Mouse (Mus musculus) embryo, embryonic 10 days (tissue): ENCODE data around the gene Arhgef28.
"Not testable (repeated sequence)": the region's sequence is repeated elsewhere in the genome, so short reads cannot be mapped to it uniquely, and the experiment has no call there.

ENCODE experiments used
- DNase-seq: peaks from one replicate; pipeline ENCODE4 v3.0.0-alpha.2; 2015; ENCODE audit warnings: low spot score

The Arhgef28 gene

DNA sequence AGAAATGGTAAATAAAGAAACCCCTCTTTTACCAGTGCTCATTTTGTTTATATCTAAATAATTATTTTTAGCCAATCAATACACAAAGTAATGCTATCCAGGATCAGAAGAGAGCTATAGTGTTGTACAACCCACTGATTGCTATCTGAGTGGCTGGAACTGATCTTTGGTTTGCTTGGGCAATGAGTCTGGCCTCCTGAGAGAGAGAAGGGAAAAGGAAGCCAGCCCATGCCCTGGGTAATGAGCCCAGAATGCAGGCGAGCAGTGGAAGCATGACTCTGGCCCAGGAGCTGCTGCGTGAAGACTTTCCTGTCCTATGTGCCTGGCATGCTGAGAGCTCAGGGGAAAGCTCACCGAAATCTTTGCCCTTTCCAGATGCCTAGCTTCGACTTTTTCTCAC is 83.5 kb downstream of the Arhgef28 start:
- no peak for DNase-seq

DNA sequence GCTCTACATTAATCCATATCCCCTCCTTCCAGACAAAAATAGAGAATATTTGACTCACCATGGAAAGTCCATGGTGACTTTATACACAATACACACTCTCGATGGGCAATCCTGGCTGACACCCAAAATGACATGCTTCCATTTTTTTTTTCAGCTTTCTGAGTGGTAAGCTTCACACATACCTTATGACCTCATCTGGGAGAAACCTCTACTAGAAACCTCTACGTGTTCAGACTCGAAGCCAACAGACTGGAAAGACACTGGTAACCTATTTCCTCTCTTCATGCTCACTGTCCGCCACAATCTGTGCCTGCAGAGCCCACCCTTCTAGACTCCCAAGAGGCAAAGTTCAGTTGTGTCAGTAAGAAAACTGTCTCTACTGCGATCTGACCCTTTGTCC is 84.2 kb downstream of the Arhgef28 start:
- no peak for DNase-seq

DNA sequence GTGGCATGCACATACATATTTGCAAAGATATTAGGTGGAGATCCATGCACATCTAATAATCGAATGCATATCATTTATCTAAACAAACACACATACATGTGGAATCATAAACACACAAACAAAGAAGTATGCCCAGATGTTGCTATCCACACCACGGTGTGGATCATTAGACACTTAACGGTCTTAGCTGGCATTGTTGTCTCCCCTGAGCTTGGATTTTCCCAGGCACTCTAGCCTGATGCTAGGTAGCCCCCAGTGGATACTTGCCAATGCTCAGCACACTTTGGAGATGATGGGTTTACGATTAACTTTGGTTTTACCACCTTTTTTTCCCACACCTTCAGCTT is 85.1 kb downstream of the Arhgef28 start:
- DNase-seq: no peak

DNA sequence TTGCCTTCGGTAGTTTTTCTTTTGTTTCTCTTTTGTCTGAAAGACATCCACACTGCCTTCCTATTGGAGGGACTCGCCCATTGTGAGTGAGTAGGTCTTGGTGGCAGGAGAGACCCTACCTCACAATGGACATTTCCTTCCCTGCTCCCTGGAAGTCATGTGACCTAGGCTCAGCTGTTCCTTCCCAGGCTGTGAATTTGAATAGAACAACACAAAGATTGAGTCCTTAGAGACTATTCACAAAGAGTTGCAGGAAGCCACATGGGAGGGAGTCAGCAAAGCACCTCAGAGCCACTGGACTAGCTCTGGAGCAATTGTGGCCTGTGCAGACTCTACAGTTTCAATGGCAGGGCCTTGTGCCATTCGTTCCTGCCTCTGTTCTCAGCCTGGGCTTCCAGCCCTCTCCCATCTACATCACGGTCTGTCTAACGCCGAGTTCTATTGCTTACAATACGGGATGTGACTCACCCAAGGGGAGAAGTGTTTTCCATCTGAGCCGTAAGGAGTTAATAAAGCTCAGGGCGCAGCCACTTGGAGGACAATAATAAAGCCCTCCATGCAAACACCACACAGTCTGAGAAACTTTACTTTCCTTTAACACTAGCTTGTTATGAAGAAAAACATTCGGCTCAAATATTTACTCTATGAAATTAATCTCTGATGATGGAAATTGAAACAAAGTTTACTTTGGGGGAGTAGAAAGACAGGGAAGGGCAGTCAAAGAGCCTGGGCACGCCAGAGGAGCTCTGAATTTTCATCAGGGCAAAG is 85.7 kb downstream of the Arhgef28 start:
- no peak for DNase-seq

- DNase-seq: no peak
Measured at GRCm38 (mm10) chr13:98118291-98118690, 87.9 kb downstream of the Arhgef28 start.

DNA sequence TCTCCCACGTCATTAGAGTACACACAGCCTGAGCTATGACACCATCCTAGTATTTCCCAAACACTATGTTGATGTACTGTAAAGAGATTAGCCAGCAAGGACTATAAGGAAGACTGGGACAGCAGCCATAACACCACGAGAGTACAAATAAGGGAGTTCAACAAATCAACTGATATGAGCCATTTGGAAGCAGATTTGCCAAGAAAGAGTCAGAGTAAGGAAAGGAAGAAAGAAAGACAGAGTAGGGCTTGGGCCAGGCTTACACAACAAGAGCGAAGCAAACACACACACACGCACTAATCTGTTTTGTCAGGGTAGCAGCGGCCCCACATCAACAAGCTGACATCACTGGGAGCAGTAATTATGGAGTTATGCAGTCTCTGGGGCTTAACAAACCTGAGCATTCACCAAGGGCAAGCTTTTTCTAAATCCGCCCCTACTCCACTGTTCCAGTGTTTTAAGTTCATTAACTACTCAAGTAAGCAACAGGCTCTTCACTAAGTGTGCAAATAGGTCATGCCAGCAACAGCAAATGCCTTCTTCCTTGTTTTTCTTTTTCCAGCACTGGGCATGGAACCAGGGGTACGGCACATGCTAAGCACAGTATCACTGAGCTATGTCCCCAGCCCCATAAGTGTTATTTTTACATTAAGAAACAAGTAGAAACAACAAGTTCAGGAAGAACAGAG is 88.5 kb downstream of the Arhgef28 start:
- DNase-seq: no peak

- no peak for DNase-seq
Measured at GRCm38 (mm10) chr13:98115650-98116049, 90.6 kb downstream of the Arhgef28 start.

GRCm38 (mm10) chr13:98115051-98115450 is 91.2 kb downstream of the Arhgef28 start:
- no peak for DNase-seq

DNA sequence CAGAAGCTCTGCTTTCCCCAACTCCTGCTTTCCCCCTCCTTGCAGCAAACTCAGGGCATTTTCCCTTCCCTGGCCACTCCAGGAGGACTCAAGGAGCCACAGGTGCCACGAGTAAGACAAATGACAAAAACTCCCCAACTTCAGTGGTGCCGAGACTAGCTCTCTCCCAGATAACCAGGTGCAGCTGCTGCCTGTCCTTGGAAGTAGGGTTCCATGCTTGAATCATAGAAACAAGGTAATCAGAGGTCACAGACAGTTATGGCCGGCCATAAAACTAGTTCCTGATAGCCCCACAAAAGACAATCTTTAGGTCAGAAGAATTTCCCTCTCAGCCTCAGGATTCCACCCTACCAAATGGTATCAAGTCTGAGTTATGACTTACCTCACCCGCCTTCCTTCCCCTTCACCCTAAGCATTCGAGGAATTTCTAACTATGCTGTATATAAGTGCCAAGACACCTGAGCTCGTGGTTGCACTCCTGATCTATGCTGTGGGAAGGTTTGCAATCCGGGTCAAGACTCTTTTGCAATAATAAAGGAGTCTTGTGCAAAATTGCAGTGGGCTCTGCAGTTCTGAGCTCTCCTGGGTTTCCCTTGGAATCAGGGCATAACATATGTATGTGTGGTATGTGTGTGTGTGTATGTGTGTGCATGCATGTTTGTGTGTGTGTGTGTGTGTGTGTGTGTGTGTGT is 93.3 kb downstream of the Arhgef28 start:
- DNase-seq: no peak

DNA sequence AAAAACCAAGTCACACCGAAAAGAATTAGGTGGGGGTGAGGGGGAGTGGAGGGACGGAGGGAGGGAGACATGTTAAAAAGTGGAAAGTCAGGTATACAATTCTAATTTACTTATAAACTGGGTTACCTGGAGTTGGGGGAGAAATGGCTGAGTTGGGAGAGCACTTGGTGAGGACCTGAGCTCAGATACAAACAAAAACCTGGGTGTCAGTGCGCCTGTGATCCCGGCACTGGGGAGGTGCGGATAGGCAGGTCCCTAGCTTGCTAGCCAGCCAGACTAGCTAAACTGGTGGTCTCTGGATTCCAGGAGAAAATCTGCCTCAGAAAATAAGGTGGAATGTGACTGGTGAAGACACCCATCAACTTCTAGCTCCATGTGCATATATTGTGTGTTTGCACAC is 94.7 kb downstream of the Arhgef28 start:
- DNase-seq: no peak

DNA sequence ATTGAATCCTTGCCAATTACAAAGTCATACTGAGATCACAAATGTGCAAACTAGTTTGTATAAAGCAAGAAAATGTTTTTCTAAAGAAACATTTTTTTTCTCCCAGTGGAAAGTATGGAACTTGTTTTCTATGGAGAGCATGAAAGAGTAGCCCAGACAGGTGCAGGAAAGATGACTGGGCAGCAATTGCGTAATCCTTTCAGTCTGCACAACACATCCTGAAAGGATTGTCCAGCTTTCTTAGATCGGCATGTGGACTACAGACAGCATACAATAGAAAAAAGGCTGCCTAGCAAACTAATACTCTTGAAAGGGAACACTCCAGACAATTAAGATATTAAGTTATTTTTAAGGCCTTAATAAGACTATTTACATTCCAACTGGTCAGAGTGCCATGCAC is 95.2 kb downstream of the Arhgef28 start:
- DNase-seq: no peak

DNA sequence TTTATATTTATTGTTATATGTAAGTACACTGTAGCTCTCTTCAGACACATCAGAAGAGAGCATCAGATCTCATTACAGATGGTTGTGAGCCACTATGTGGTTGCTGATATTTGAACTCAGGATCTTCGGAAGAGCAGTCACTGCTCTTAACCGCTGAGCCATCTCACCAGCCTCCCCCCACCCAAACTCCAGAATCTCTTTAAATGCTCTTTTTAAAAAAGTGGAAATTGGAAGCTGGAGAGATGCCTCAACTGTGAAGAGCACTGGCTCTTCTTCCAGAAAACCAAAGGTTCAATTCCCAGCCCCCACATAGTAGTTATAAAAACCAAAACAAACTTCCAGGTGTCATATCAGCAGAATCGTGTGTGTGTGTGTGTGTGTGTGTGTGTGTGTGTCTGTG is 97.8 kb downstream of the Arhgef28 start:
- DNase-seq: not testable (repeated sequence)

GRCm38 (mm10) chr13:98107621-98108020 is 98.6 kb downstream of the Arhgef28 start:
- DNase-seq: no peak

DNA sequence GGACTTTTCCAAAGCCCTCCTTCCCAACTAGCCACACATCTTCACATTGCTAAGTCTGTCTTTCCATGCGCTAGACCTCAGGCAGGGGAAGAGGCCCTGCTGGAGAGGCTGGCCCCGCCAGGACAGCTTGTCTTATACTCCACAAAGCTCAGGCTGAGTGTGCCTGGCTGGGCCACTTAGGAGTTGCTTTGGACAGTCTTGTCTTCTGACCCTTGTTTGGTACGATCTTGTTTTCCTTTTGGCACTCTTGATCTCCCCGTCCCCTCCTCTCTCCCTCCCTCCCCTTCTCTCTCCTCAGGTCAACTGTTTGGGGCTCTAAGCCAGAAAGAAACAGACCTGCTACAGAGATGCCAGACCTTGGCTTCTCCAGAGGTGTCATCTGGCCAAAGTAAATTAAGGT is 110.3 kb downstream of the Arhgef28 start:
- no peak for DNase-seq

GRCm38 (mm10) chr13:98094332-98094731 is 111.9 kb downstream of the Arhgef28 start:
- no peak for DNase-seq

DNA sequence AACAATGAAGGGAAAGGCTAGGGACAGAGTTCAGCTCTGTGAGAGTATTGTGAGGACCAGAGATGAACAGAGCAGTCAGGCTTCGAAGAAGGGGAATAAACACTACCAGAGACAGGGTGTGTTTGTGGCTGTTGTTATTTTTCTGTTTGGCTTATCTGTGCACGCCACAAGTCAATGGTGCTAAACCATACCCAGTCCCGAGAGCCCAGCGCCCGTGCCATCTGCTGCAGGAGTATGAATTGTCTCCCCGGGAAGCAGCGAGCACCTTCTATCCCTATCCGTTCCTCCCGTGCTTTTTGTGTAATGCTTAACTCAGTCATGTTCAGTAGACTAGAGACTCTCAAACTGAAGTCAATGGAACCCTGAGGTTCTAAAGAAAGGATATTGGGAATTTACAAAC is 112.8 kb downstream of the Arhgef28 start:
- no peak for DNase-seq

- no peak for DNase-seq
Measured at GRCm38 (mm10) chr13:98092354-98093002, 113.8 kb downstream of the Arhgef28 start.

- no peak for DNase-seq
Measured at GRCm38 (mm10) chr13:98079640-98080039, 126.6 kb downstream of the Arhgef28 start.

GRCm38 (mm10) chr13:98078251-98078650 is 128.0 kb downstream of the Arhgef28 start:
- no peak for DNase-seq

DNA sequence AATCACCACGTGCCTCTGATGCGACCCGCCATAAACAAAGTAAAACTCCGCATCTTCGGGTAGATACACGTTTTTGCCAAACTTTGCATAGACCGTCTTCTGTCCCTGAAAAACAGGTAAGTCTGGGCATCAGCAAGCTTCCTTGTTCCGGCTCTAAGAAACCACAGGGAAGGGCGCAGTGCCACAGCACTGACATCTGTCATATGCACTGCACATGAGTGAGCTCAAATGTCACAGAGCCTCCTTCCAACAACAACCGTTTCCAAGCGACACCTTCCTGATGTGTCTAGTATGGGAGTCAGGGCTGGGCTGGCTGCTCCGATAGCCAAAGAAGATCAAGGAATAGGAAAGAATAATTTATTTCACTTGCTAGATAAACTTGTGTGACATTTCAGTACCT is 129.0 kb downstream of the Arhgef28 start:
- no peak for DNase-seq

DNA sequence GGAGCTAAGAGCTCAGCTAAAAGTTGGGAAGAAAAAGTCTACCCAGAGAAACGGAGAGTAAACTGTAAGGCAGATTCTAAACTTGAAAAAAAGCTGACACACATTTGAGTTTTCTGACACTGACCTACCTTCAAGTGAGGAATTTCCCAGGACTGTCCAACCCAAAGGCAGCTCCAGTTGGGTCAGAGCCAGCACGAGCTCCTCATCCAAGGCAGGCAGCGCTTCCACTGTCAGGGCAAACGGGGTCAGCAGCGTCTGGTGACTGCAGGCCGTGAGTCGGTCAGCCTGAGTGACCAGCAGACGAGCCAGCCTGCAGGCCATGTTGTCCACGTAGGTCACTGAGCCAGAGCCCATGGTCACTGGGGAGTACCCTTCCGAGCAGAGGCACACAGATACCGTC is 131.4 kb downstream of the Arhgef28 start:
- no peak for DNase-seq

- no peak for DNase-seq
Measured at GRCm38 (mm10) chr13:98073190-98073589, 133.0 kb downstream of the Arhgef28 start.

DNA sequence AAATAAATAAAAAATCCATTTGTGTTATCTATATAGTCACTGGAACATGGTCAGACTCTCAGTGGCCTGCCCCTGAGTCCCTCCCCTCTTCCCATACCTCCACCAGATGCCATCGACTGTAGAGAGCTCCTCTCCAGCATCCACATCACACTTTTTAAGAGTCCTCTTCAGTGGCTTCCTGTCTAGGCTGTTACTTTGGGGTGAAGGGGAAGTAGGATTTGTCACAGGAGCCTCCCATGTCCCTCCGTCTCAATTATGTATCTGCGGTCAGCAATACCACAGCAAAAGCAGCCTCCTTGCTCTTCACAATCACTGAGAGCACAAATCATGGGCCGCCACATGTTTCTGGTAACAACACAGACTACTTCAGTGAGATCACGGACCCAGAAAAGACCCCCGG is 135.8 kb downstream of the Arhgef28 start:
- no peak for DNase-seq
